ENCODE assay signal across 8 mouse cellular contexts in the genomic region with DNA sequence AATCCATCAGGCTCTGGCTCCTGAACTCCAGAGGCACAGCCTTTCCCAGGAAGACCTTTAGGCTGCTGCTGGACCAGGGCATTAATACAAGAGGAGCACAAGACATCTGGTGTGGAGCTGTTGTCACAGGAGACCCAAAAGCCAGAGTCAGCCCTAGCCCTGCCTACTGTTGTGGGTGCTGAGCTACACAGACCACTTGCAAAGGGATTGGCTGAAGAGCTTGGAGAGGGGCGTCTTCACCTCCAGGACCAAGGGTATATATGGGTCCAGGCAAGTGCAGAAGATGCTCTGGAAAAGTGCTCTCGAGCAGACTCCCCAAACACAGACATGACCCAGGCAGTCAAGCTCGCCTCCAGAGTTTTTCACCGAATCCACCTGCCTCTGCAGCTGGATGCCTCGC. TPM values are rescaled to one million over a fixed set of nuclear protein-coding genes. Genes with fewer than 3 reads are reported as not detected.
DNase-seq lines count a peak whose midpoint lies in the region; ATAC-seq and TF ChIP-seq lines count a peak whose summit lies in the region.

A gene (plus strand): TSS at position 297 of the 400 bp plus-strand sequence.

- no peak within 1 kb of the TSS for H3K4me2 ChIP-seq in CH12.LX (ENCODE audit: insufficient read depth, low read depth, poor library complexity, severe bottlenecking)
- peak within 1 kb of the TSS; percentile 35 for H3K4me2 ChIP-seq in limb, embryonic 12.5 days

- dilution Hi-C loops in CH12.LX (cut with MboI; ENCODE audit: extremely low pct_ligation_motif_present, extremely low pct_unique_long_range_greater_than_20kb, low sequenced_read_pairs): no loop called here

- H3K79me2 ChIP-seq in CH12.LX (replicated peaks; ENCODE audit: control insufficient read depth, extremely low read depth, insufficient read depth, poor library complexity, severe bottlenecking): no peaks in the 10 kb centered on the region; the same call in 1 of the 2 replicates

- peak within 1 kb of the TSS; percentile 6; the same call in 1 of the 2 replicates for H3K27ac ChIP-seq in kidney, adult 2 months (ENCODE audit: insufficient read depth, low read depth, low read length)
- no peak within 1 kb of the TSS for H3K27ac ChIP-seq in CH12.LX (ENCODE audit: insufficient read depth, low read depth)
- no peak within 1 kb of the TSS for H3K27ac ChIP-seq in bone marrow macrophage, adult 2 months (ENCODE audit: insufficient read depth, low read depth, low read length)
- no peak within 1 kb of the TSS for H3K27ac ChIP-seq in limb, embryonic 12.5 days

- no peak for DNase-seq in kidney, adult 2 months
- DNase-seq in kidney, postnatal 36 days: no peak
- no peak for DNase-seq in CH12.LX (ENCODE audit: extremely low read depth)
- no peak for DNase-seq in B cell, adult 2 months
- no peak for DNase-seq in ovary, postnatal 14 days (ENCODE audit: low spot score)

- H3K9ac ChIP-seq in CH12.LX (ENCODE audit: insufficient read depth, low read depth): no peak within 1 kb of the TSS
- H3K9ac ChIP-seq in limb, embryonic 12.5 days (replicated peaks): no peak within 1 kb of the TSS

- no peaks in the 10 kb centered on the region for H3K27me3 ChIP-seq in kidney, adult 2 months (replicated peaks; ENCODE audit: control insufficient read depth, insufficient read depth, low read length)
- no peaks in the 10 kb centered on the region for H3K27me3 ChIP-seq in CH12.LX (replicated peaks)
- H3K27me3 ChIP-seq in limb, embryonic 12.5 days: peaks cover 63% of the 10 kb centered on the region

- H3K4me3 ChIP-seq in kidney, adult 2 months (ENCODE audit: insufficient read depth, low read depth, low read length): peak within 1 kb of the TSS; percentile 36
- H3K4me3 ChIP-seq in CH12.LX (replicated peaks in 1 of 3; ENCODE audit: low read depth in 2 of 3, low read length in 2 of 3, poor library complexity in 1 of 3): no peak within 1 kb of the TSS
- H3K4me3 ChIP-seq in bone marrow macrophage, adult 2 months (ENCODE audit: insufficient read depth, low read length): peak within 1 kb of the TSS; percentile 23
- peak within 1 kb of the TSS; percentile 19; the same call in 1 of the 2 replicates for H3K4me3 ChIP-seq in limb, embryonic 12.5 days (replicated peaks)

- 27% methylated on average over 5 of the region's 5 CpGs for WGBS in kidney, adult 2 months
- WGBS in limb, embryonic 12.5 days: 28% methylated on average over 5 of the region's 5 CpGs

- no peak for ATAC-seq in limb, embryonic 12.5 days (ENCODE audit: insufficient number of reproducible peaks, insufficient read depth, low FRiP score, low TSS enrichment, low read depth)
- ATAC-seq in frontal cortex, adult (ENCODE audit: low TSS enrichment): no peak

- H3K9me3 ChIP-seq in CH12.LX (replicated peaks; ENCODE audit: low read length): no peaks in the 10 kb centered on the region
- no peaks in the 10 kb centered on the region for H3K9me3 ChIP-seq in limb, embryonic 12.5 days

- TF ChIP-seq EP300 in CH12.LX (IDR thresholded peaks at IDR 0.05; ENCODE audit: low read length): no peak

- peak; percentile 23 for TF ChIP-seq POLR2A in kidney, adult 2 months (IDR thresholded peaks at IDR 0.05; ENCODE audit: low read depth, low read length)
- TF ChIP-seq POLR2A in CH12.LX (IDR thresholded peaks at IDR 0.05; ENCODE audit: low read depth, low read length): no peak
- TF ChIP-seq POLR2A in bone marrow macrophage, adult 2 months (IDR thresholded peaks at IDR 0.05; ENCODE audit: borderline replicate concordance, low read depth, low read length): no peak

- TF ChIP-seq CTCF in kidney, adult 2 months (conservative IDR thresholded peaks at IDR 0.05; ENCODE audit: insufficient read depth, insufficient read length, low read depth, low read length): no peak
- TF ChIP-seq CTCF in CH12.LX (conservative IDR thresholded peaks at IDR 0.05 in 1 of 2, IDR thresholded peaks at IDR 0.05 in 1 of 2; ENCODE audit: low read depth in 2 of 2, low read length in 2 of 2): no peak
- TF ChIP-seq CTCF in bone marrow macrophage, adult 2 months (IDR thresholded peaks at IDR 0.05; ENCODE audit: low read depth, low read length): no peak

- TF ChIP-seq RAD21 in CH12.LX (IDR thresholded peaks at IDR 0.05; ENCODE audit: low read depth, low read length): no peak

- H3K36me3 ChIP-seq in kidney, adult 2 months (ENCODE audit: control insufficient read depth, insufficient read depth, low read length): no peaks in the 10 kb centered on the region
- H3K36me3 ChIP-seq in CH12.LX (replicated peaks in 1 of 2; ENCODE audit: control insufficient read depth in 1 of 2, insufficient read depth in 1 of 2, low read length in 1 of 2): peaks cover 16 to 53% of the 10 kb centered on the region in 2 experiments
- peaks cover 30% of the 10 kb centered on the region for H3K36me3 ChIP-seq in limb, embryonic 12.5 days

- H3K4me1 ChIP-seq in kidney, adult 2 months (ENCODE audit: control insufficient read depth, insufficient read depth, low read length): peaks cover 12% of the 10 kb centered on the region; the same call in 1 of the 2 replicates
- peaks cover 6 to 18% of the 10 kb centered on the region in 2 experiments; a peak in 2 of 4 replicates for H3K4me1 ChIP-seq in CH12.LX (ENCODE audit: control insufficient read depth in 1 of 2, insufficient read depth in 2 of 2)
- peaks cover 10% of the 10 kb centered on the region for H3K4me1 ChIP-seq in bone marrow macrophage, adult 2 months (ENCODE audit: control insufficient read depth, insufficient read depth, low read length)
- H3K4me1 ChIP-seq in limb, embryonic 12.5 days (replicated peaks): peaks cover 25% of the 10 kb centered on the region

- in situ Hi-C loops in CH12.LX (cut with MboI; ENCODE audit: low pct_ligation_motif_present, low pct_unique_long_range_greater_than_20kb, low sequenced_read_pairs): no loop called here

TF ChIP-seq in CH12.LX, 34 proteins besides CTCF, POLR2A, EP300 and RAD21:
- TF ChIP-seq POLR2AphosphoS2 (IDR thresholded peaks at IDR 0.05; ENCODE audit: low read depth, low read length) (0 out of 2 replicates have a peak, but pooled peaks have one; percentile 22), UBTF (IDR thresholded peaks at IDR 0.05; ENCODE audit: low read depth, low read length) (no peak), ZC3H11A (IDR thresholded peaks at IDR 0.05; ENCODE audit: low read depth, low read length) (no peak), ETS1 (conservative IDR thresholded peaks at IDR 0.05; ENCODE audit: low read depth, low read length) (no peak), MEF2A (IDR thresholded peaks at IDR 0.05; ENCODE audit: borderline replicate concordance, low read depth, low read length) (no peak), MAFK (IDR thresholded peaks at IDR 0.05; ENCODE audit: insufficient replicate concordance, low read length) (no peak)

RNA-seq across cellular contexts. Expression of the gene that starts here (rescaled TPM):
- 13.5 and 14.3 TPM in 2 replicates for polyA plus RNA-seq in kidney, adult 2 months (2012; rRNA removed)
- total RNA-seq in CH12.LX (2012; rRNA removed) (0.34 and 0.42 TPM in 2 replicates), CH12.LX (2014; rRNA removed) (0.32 TPM in 2 replicates)
- polyA plus RNA-seq in CH12.LX (2012; ENCODE audit: insufficient read length, low read depth): 0.89 and 1.4 TPM in 2 replicates
- polyA plus RNA-seq in bone marrow macrophage, adult 2 months (2012; ENCODE audit: insufficient read depth, insufficient read length, missing spikeins): not detected in 2 replicates
- 0.16 TPM in 1 of 2 replicates, not detected in the other for polyA plus RNA-seq in limb, embryonic 12.5 days (2016; fragmentation: Nextera tagmentation; extraction: Ambion mirVana)

Comparison
In these comparisons a context has a peak if more than half of its experiments do, and no peak if none do; other contexts are left out.
1. H3K4me3 ChIP-seq: peak in kidney, adult 2 months (single experiment), bone marrow macrophage, adult 2 months (single experiment) and limb, embryonic 12.5 days (single experiment); none in CH12.LX (0 of 3).